Mouse (Mus musculus) G1E-ER4 (cell line): ENCODE measurements around the gene Dad1. TPM values are rescaled to one million over a fixed set of nuclear protein-coding genes. Genes with fewer than 3 reads are reported as not detected.

Experiments used
- GATA1 ChIP-seq: IDR thresholded peaks from one replicate; pipeline ENCODE4 v1.8.0; 2012; ENCODE audit warnings: low read length, inconsistent platforms
- polyA plus RNA-seq: library from polyadenylated mRNA; stranded (reverse); fragments of >175 nt; gene quantifications from 2 replicates; pipeline ENCODE4 v1.2.3, GENCODE M21; 2012

Dad1 gene
- polyA plus RNA-seq, 1 experiment = 24.5 TPM

DNA sequence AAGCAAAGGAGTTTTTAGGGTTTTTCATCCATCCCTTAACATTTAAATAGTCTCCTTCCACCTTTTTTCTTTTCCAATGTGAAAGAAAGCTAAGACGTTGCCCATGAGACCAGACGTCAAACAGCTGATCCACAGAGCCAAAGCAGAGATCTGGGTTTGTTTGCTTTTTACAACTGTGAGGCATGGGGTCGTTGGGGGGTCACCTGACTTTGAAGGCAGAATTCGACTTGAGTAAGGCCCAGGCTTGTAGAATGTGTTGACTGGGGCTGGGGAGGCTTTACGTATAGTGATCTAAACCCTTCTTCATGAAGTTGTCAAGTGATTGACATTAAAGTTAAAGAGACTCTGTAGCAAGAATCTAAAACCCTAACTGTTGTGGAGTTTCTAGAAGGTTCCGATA is 48.0 kb downstream of the Dad1 start:
- no peak for TF ChIP-seq GATA1

DNA sequence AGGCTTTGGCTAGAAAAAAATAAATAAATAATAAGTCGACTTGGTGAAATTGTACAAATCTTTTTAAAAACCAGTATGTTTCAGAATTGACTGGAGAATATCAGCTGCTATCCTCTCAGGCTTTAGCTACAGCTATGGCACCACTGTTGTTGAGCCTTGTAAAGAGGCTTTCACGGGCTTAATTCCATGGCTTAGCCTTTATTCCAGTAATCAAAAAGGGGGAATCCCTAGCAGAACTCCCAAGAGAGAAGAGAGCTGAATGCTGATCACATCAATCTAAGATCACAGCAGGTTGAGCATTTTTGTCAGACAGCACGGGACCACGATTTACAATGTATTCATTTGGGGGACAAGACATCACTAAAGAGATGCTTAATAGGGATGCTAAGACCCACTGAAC is 49.1 kb downstream of the Dad1 start:
- TF ChIP-seq GATA1 = no peak

DNA sequence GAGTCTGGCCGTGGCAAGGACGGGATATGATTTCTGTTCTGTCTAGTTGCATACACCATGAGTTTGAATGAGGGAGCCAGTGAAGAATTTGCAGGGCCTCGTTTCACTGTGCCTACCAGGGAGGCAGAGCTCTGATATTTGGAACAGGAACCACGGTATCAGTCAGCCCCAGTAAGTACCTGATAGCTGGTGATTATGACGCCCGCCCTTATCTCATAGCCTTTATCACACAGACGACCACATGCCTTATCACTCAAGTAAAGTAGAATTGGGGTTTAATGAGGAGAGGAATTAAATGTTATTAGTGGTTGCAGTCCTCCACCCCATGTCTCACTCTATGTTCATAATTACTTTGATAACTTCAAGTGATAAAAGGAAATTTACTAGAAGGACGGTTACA is 49.6 kb downstream of the Dad1 start:
- TF ChIP-seq GATA1 = peak; percentile 86

DNA sequence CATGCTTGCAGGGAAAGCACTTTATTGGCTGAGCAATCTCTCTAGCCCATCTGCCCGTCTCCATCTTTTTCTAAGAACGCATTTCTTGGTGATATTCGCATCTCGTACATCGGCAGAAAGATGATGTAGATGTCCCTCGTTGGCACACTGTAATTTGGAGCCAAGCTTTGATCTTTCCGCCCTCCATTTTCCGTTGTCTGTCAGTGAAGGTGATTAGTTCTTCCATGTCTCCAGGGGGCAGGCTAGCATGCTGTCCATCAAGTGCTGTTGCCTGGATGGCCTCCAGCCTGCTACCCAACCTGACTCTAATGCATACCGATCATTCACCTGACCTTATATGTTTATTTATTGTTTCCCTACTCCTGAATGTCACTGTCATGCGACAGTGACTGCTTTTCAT is 50.1 kb downstream of the Dad1 start:
- no peak for TF ChIP-seq GATA1

DNA sequence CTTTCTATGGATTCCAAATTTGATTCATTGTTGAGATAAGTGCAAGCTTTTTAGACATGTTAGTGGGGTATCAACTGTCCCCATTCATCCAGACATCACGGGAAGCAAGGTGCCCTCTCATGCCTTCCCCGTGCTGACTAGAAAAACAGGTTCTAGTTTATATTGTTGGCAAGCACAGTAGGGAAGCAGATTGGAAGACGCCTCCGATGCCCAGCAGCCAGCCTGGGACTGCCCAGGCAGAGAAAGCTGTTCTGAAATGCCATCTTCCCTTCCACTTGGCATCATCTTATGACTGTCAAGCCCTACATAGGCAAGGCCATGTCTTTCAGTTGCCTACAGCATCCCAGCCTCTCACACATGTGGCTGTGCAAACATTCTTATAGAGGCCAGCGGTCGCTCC is 50.7 kb downstream of the Dad1 start:
- TF ChIP-seq GATA1 = no peak

DNA sequence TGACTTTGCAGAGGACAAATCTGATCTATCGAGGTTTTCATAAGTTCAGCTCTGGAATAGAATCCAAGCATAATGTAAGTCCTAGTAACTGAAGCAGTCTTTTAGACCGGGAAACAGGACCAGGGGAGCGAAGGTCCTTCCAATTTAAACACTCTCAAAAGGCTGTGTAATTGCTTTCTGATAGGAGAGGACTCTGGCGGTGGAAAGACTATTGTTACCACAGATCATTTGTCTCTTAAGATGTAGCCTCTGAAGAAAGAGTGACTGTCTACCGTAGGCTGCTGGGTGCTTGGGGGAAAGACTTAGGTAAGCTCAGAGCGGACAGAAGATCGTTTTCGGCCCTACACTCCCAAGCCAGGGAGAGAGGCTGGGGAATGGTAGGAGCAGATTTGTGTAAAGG is 53.5 kb downstream of the Dad1 start:
- no peak for TF ChIP-seq GATA1

DNA sequence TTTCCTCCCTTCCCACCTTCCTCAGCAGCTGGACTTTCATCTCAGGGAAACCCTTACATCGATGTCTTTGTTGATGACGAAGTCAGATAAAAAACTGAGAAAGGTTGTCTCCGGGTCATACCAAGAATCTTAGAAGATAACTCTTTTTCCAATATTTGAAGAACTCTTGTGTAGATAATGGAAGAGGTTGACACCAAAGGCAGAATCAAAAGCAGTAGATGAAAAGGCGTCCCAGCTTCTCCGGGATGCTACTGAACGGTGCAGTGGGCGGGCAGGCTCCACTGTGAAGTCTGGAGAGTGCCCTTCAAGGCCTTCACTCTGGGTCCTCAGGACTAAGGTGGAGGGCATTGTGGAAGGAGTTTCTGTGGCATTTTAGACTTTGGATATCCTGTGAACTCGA is 54.2 kb downstream of the Dad1 start:
- no peak for TF ChIP-seq GATA1

DNA sequence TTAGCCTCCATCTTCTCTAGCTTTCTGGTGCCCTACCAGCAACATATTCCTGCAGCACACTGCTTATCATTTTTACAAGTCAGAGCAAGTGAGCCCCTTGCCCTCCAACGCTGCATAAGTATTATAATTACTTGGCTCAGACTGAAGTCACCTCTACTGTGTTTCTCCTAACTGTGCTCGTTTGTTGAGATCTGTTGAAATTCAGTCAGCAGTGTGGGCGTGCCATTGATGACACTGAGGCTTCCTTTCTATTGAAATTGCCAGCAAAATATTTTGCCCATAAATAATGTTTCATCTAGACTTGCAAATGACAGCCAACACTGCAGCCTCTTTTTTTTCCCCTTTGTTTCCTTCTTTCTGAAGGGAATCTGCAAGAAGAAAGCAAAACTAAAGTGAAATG is 56.2 kb downstream of the Dad1 start:
- no peak for TF ChIP-seq GATA1

DNA sequence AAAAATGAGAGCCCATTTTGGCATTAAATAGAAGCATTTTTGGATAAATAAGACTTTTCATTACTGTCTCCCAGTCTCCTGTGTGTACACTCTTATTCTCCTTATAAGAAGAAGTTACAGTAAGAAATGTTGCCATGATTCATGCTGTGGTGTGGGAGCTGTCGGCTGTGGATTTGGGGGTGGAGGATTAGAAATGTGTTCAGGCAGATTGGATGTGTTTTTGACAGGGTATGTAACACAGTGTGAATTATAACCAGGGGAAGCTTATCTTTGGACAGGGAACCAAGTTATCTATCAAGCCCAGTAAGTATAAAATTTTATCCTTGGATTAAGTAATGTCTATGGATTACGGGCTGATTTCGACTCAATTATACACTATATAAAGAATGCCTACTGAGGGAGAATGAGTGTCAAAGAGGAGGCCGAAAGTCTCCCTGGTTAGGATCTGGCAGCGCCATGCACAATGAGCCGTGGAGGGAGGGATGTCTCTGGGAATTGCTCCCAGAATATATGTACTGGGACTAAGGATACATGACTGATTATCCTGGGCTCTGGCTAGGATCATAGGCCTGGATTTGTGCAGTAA is 58.0 kb downstream of the Dad1 start:
- no peak for TF ChIP-seq GATA1

DNA sequence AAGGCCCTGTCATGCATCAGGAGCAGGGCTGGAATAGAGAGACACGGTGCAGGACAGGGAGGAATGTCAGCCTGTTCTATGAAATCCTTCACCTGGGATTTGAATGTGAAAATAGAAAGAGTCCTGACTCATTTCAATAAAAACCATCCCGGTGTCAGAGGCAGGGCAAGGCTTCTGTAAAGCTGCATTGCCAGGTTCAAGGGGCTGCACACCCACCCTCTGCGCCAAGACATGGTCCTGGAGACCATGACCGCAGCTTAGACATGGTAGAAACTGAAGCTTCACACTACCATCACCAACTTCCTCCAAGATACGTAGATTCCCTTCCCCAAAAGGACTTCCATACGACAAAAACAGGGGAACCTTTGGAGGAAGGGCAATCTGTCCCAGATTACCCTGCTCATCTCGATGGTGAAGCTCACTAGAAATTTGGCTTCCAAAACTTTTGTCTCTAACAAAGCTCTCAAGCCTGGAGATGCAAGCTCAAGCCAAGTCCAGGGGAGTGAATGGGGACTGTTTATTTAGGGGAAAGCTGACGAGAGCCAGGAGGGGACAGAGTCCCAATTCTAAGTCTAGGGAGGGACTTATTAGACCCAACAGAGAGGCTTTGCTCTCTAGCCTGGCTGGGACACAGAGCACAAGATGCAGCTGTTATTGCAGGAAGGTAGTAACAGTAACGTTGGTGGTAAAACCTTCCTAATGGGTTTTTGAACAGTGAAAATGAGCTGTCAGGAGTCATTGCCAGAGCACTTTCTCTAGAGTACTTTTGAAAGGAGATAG is 60.4 kb downstream of the Dad1 start:
- TF ChIP-seq GATA1 = no peak

DNA sequence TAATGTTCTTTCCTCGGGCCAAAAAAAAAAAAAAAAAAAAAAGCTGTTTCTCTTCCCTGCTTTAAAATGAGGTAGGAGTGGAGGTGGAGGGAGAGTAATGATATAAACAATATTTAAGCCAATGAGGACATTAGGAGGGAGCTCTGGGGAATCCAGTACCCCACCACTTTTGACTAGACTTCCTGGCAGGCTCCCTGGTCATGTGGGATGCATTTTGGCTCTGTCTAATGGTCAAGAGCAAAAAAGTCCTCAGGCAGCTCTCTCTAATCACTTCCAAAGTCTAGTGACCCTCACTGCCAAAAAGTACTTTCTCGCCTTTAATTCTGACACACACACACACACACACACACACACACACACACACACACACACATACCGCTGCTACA is 61.4 kb downstream of the Dad1 start:
- no peak for TF ChIP-seq GATA1

DNA sequence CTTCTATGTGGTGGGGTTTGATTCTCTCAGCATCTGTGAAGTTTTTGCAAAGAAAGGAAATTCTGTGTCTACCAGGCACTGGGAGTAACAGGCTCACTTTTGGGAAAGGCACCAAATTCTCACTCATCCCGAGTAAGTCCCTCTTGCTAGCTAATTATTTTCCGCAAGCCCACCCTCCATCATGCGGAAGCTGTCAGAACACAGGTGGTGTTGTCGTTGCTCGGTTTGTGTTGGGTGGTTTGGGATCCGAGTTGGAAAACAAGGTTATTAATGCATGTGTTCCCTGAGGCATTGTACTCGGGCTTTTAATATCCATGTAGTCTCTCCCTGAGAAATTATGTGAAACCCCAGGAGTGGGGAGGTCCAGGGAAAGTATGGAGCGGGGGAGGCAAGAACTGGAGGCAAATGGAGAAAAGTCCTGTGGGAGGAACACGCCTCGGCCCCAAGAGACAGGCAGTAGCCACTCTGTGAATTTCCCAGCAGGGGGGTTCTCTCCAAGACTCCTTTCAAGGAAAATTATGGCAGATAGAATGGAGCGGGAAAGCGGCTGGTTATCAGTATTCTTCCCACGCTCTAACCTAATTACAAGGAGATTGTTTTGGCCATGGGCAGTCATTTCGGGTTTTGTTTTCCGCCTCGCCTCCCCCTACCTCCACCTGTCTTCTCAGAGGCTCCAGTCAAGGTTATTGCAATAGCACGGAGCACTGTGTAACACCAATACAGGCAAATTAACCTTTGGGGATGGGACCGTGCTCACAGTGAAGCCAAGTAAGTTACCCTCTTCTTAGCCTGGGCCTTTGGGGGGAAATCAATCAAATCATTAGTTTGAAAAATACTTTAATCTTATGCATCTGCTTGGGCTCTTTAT is 62.1 kb downstream of the Dad1 start:
- TF ChIP-seq GATA1 = no peak

DNA sequence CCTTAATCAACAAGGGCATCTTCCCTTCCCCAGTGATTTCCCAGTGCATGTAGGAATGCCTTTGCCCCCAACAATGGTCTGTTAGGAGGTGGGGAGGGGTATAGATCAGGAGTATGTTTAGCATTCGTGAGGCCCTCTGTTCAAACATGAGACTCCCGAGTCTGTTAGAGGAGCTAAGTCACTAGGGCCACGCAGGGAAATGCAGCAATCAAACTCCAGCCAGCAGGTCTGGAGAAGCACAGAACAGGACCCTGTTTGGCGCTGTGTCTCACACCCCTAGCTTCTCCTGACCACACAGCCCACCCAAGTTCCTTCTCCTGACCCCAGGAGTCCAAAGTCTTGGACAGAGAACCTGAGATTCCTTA is 62.9 kb downstream of the Dad1 start:
- TF ChIP-seq GATA1 = no peak

DNA sequence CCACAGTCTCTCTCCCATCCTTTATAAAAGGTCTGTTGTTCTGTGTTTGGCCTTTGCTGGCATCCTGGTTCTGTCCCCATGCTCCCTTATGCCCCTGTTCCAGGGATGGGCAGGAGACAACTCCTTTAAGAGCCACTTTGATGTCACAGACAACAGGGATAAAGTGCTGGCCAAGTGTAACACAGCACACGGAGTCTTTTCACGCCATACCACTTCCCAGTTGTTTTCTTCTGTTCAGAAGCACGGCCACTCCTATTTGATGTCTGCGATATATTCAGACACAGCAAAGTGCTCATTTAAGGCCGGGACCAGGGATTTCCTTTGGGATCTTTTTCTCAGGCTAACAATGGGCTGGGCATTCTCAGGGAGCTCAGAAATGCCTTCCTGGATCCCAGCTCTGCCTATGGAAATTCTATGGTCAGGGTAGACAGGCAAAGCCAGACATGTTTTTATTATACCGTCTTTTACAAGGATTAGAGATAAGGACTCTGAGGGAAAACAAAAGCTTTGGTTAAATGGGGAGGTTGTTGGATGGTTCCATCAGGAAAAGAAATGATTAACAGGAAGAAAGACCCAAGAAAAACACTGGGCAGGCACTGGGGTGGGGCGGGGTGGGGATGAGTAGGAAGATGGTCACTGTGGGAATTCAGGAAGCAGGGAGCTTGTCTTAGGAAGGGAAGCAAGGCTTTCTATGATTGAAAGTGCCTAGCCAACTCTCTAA is 63.4 kb downstream of the Dad1 start:
- TF ChIP-seq GATA1 = no peak

DNA sequence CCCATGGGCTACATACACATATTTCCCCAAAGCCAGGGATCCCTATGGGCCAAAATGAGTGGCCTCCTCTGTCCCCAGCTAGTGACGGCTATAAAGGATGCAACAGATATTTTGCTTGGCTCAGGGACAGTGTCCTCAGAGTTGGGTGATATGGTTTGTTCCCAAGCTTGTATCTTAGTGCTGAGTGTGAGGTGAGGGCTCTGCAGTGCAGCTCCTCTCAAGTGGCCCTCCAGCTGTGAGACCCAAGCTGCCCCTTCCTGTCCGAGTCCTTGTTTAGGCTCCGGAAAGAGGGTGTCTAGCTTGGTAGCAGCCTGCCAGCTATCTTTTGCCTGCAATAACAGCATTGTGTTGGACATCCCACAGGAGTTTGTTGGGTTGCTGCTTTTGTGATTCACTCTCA is 64.6 kb downstream of the Dad1 start:
- TF ChIP-seq GATA1 = no peak

DNA sequence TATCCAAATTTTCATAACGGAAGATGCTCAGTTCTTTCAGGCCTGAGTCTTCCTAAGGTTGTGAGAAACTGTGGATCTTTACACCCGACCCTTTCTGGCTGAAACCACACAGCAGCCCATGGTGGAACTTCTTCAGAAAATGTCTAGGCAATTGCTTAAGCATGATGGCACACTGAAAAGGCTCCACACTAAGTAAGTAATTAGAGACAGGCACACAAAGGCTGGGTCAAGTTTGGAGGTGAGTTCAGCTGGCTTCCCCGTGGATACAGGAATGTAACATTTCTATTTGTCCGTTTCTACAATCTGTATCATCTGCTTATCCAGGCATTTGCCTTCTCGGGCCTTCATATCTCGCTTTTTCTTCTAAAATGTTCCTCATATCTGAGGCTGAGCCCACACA is 66.7 kb downstream of the Dad1 start:
- no peak for TF ChIP-seq GATA1

Other genes starting within 250 kb of the Dad1 start
- 3.5 and 10.8 TPM in 2 replicates for gene Abhd4, start 84 bp upstream of the Dad1 start, polyA plus RNA-seq
- not detected in 2 replicates for gene Olfr49, start 30.8 kb upstream of the Dad1 start, polyA plus RNA-seq
- gene Oxa1l, start 106.7 kb upstream of the Dad1 start, polyA plus RNA-seq = 164 and 228 TPM in 2 replicates
- gene Slc7a7, start 163.7 kb upstream of the Dad1 start, polyA plus RNA-seq = 0.21 and 0.33 TPM in 2 replicates
- 2,065 and 2,909 TPM in 2 replicates for gene Mrpl52, start 172.8 kb upstream of the Dad1 start, polyA plus RNA-seq
- gene Mmp14, start 177.5 kb upstream of the Dad1 start, polyA plus RNA-seq = 151 and 178 TPM in 2 replicates
- 345 and 440 TPM in 2 replicates for gene Lrp10, start 210.0 kb upstream of the Dad1 start, polyA plus RNA-seq
- gene Rem2, start 222.0 kb upstream of the Dad1 start, polyA plus RNA-seq = 0.31 and 0.32 TPM in 2 replicates